Mouse (Mus musculus): ENCODE measurements at regions not wholly inside any gene's neighbourhood (a gene's known extent, or its start where the extent isn't known, plus 50 kb on each side); places are given as distances from the start of the nearest gene placed in this dataset.

DNA sequence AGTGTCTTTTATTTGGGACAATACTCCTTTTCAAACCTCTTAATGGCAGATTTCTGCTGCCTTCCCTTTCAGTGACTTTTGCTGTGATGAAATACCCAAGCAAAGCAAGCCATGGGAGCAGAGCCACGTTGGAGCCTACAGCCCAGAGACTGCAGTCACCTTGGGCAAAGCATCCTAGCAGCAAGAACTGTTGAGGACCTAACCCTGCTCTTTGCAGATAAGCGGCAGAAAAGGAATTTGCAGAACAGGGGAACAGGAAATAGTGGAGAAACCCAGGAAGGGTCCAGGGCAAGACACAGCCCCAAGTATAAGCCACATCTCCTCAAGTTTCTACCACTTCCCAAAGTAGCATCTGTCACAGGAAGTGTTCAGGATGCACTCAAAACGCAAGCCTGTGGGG, 426.5 kb downstream of the Prss52 start:
- TF ChIP-seq CTCF (IDR thresholded peaks at IDR 0.05; ENCODE audit: low read depth): no peak
- no peak for TF ChIP-seq EP300 (IDR thresholded peaks at IDR 0.05; ENCODE audit: low read depth)
